Mouse (Mus musculus) spleen, adult 2 months (tissue): Measurements from ENCODE around the gene Arhgdib. TPM values are rescaled to one million over a fixed set of nuclear protein-coding genes. Genes with fewer than 3 reads are reported as not detected.
A peak's percentile ranks its signal among the peaks of the same experiment; 100 is the strongest.

Experiments used
- DNase-seq, 2 experiments: peaks; one replicate each; pipeline versions ENCODE4 v3.0.0 to v3.0.0-alpha.2; 2012 to 2021; ENCODE audit warnings: low spot score in 2 of 2, low read depth in 1 of 2
- H3K27ac ChIP-seq: fragments of 200-500 bp; 2 replicates; pipeline ENCODE4 v1.5.1; 2012; ENCODE audit warnings: low read length, inconsistent platforms; ENCODE audit not compliant: insufficient read depth
- H3K27me3 ChIP-seq: fragments of 200-500 bp; 2 replicates; pipeline ENCODE4 v1.6.1; 2012; ENCODE audit warnings: mild to moderate bottlenecking, moderate library complexity, low read length, inconsistent platforms; ENCODE audit not compliant: control insufficient read depth, insufficient read depth
- H3K36me3 ChIP-seq: fragments of 200-500 bp; 2 replicates; pipeline ENCODE4 v1.6.1; 2012; ENCODE audit warnings: mild to moderate bottlenecking, low read length, inconsistent platforms; ENCODE audit not compliant: control insufficient read depth, insufficient read depth
- H3K4me1 ChIP-seq: fragments of 200-500 bp; 2 replicates; pipeline ENCODE4 v1.6.1; 2011; ENCODE audit warnings: inconsistent platforms; ENCODE audit not compliant: control insufficient read depth, insufficient read depth, insufficient read length
- H3K4me3 ChIP-seq: fragments of 200-500 bp; 2 replicates; pipeline ENCODE4 v1.5.1; 2011; ENCODE audit warnings: mild to moderate bottlenecking, inconsistent platforms; ENCODE audit not compliant: insufficient read depth, insufficient read length; ENCODE audit errors: extremely low read depth
- CTCF ChIP-seq: fragments of 200-500 bp; IDR thresholded peaks from 2 replicates; pipeline ENCODE4 v1.5.1; 2011; ENCODE audit warnings: mild to moderate bottlenecking, inconsistent platforms; ENCODE audit not compliant: insufficient read depth, insufficient read length, insufficient replicate concordance; ENCODE audit errors: extremely low read depth
- POLR2A ChIP-seq: fragments of 200-500 bp; IDR thresholded peaks from 2 replicates; pipeline ENCODE4 v1.6.1; 2011; ENCODE audit warnings: low read depth, low read length, inconsistent platforms
- WGBS: fragments of 180-500 bp; shearing (Covaris S2); methylation state at CpG from one replicate; pipeline ENCODE4 v1.1.7; 2018; 5-methylcytosine and 5-hydroxymethylcytosine counted together
- polyA plus RNA-seq: library from polyadenylated mRNA; depleted of rRNA; stranded (reverse); fragments of >200 nt; gene quantifications from 2 replicates; pipeline ENCODE4 v1.2.3, GENCODE M21; 2012; rRNA removed

Arhgdib gene
- polyA plus RNA-seq = 361 and 386 TPM in 2 replicates

DNA sequence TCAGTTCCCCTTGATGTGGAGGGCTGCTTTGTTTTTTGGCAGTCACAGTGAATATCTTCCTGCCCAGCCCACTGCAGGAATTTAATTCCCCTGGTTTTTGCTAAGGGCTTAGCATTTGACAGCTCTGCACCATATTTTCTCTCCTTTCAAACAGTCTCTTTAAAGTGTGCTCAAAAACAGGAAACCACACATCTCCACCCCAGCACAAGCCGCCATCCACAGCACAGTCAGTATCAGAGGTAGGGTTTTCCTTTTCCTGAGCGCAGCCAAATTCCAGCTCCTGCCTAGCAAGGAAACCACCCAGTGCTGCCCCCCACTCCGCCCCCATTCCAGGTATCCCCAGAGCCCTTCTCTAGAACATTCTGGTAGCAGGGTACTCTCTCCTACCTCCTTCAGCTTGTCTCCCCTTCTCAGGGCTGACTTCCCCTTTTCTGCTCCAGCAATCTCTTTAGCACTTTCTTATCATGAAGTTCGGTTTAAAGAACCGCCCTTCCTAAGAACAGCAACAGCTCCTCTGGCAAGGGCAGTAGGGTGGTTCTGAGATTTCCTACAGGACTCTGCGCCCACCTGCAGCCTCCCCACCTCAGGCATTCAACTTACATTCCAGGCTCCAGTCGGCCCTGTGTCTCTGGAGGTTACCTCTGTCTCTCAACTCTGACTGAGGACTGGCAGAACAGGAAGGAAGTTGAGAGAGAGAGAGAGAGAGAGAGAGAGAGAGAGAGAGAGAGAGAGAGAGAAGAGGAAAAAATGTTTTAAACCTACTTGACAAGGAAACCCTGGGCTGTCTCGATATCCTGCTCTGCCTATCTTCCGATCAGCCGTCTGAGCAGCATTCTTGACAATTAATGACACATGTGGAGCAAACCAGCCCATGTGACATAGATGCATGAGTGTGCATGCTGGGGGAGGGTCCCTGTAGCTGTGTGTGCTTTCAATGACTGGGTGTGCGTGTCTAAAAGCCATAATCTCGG lies at the start of gene Arhgdib:
TSS of gene Arhgdib (minus strand) at position 849 of the 971 bp plus-strand sequence.
- peak within 1 kb of the TSS; percentile 90 for H3K4me3 ChIP-seq
- H3K27ac ChIP-seq = peak within 1 kb of the TSS; percentile 100
- whole genome bisulfite sequencing = 3% methylated on average over 12 of the region's 12 CpGs
- H3K4me1 ChIP-seq = peaks cover 19% of the 10 kb centered on the region; the same call in 1 of the 2 replicates
- no peak for TF ChIP-seq CTCF
- TF ChIP-seq POLR2A = peak; percentile 53
- peak; percentile 48 to 61 for DNase-seq
- no peaks in the 10 kb centered on the region for H3K27me3 ChIP-seq
- peaks cover 2% of the 10 kb centered on the region; the same call in 1 of the 2 replicates for H3K36me3 ChIP-seq

DNA sequence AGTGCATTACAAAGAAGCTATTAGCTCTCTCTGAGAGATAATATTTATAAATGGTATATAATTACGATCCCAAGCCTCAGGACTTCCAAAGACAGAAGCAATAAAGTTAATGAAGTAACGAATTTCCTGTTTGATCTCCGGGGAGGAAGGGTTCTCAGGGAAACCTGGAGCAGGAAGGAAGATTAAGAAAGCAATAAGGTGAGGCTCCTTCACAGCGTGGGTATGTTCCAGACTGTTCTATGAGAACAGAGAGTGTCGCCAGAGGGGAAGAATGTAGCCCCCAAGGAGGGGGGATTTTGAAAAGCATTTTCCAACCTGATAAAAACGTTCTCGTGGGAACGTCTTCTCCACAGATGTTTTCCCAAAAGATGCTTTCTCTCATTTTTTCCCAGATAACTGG lies 48.9 kb upstream of the Arhgdib start:
- no peak overlapping the region for H3K27ac ChIP-seq
- H3K4me1 ChIP-seq = no peaks in the 10 kb centered on the region
- no peaks in the 10 kb centered on the region for H3K36me3 ChIP-seq
- H3K27me3 ChIP-seq = 0 out of 2 replicates have a peak, but pooled peaks cover 2% of the 10 kb centered on the region
- 75% methylated on average over 8 of the region's 8 CpGs for WGBS
- no peak for DNase-seq
- no peak overlapping the region for H3K4me3 ChIP-seq
- no peak for TF ChIP-seq POLR2A
- TF ChIP-seq CTCF = no peak

GRCm38 (mm10) chr6:136989824-136990497 lies 48.3 kb upstream of the Arhgdib start:
- Histone ChIP-seq H3K27ac (no peak overlapping the region), H3K36me3 (no peaks in the 10 kb centered on the region), H3K4me1 (no peaks in the 10 kb centered on the region), H3K4me3 (no peak overlapping the region), H3K27me3 (0 out of 2 replicates have a peak, but pooled peaks cover 2% of the 10 kb centered on the region)
- TF ChIP-seq CTCF (no peak), POLR2A (no peak)
- WGBS = 78% methylated on average over 11 of the region's 11 CpGs
- no peak for DNase-seq

- WGBS = 50% methylated on average over 7 of the region's 7 CpGs
- H3K4me1 ChIP-seq = no peaks in the 10 kb centered on the region
- 0 out of 2 replicates have a peak, but pooled peaks cover 2% of the 10 kb centered on the region for H3K27me3 ChIP-seq
- no peak for TF ChIP-seq POLR2A
- no peak for TF ChIP-seq CTCF
- H3K36me3 ChIP-seq = no peaks in the 10 kb centered on the region
- H3K4me3 ChIP-seq = no peak overlapping the region
- no peak for DNase-seq
- no peak overlapping the region for H3K27ac ChIP-seq
Measured at GRCm38 (mm10) chr6:136988536-136989060, 46.9 kb upstream of the Arhgdib start.

DNA sequence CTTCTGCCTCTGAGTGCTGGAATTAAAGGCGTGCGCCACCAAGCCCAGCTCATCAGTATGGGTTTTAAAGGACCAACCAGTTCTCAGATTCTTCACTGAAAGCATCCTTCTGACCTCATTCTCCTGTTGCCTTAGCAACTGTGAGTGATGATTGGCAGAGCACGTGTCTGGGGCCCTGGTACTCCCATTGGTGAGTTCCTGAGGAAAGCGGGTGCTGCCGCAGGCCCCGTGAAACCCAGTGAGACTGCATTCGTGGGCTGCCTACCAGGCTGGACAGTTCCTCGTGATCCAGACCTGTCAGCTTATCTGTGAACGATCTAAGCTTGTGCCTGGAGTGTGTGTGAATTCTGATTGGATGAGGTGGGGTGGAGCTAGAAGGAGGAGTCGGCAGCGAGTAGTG lies 45.0 kb upstream of the Arhgdib start:
- no peak for DNase-seq
- H3K36me3 ChIP-seq = no peaks in the 10 kb centered on the region
- WGBS = 73% methylated on average over 11 of the region's 11 CpGs

DNA sequence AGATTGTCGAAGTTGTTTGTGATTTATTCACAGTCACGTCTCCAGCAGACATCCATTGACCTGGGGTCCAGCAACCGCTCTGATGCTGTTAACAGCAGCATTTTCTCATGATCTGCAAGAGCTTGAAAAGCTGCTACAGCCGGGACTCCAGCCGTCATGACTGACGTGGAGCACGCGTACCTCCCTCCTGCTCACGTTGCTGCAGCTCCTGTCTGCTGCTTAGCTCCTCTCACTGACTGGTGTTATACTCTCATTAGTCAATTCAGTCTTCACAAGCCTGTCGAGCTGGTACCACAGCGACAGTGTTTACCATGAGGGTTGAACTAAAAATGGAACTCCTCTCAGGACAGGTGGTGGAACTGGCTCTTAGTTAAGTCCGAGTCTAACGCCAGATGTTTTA lies 44.3 kb upstream of the Arhgdib start:
- no peaks in the 10 kb centered on the region for H3K27me3 ChIP-seq
- no peak overlapping the region for H3K4me3 ChIP-seq
- H3K36me3 ChIP-seq = no peaks in the 10 kb centered on the region
- 71% methylated on average over 13 of the region's 13 CpGs for WGBS
- no peak overlapping the region for H3K27ac ChIP-seq
- no peaks in the 10 kb centered on the region for H3K4me1 ChIP-seq
- TF ChIP-seq CTCF (no peak), POLR2A (no peak)
- no peak for DNase-seq

More for the DNA sequence above, 45.0 kb upstream of the Arhgdib start:
- H3K4me3 ChIP-seq = no peak overlapping the region
- no peak overlapping the region for H3K27ac ChIP-seq
- no peaks in the 10 kb centered on the region for H3K4me1 ChIP-seq
- TF ChIP-seq CTCF (no peak), POLR2A (no peak)
- H3K27me3 ChIP-seq = no peaks in the 10 kb centered on the region
